Mouse (Mus musculus): Measurements from ENCODE around the gene Oaf.

DNA sequence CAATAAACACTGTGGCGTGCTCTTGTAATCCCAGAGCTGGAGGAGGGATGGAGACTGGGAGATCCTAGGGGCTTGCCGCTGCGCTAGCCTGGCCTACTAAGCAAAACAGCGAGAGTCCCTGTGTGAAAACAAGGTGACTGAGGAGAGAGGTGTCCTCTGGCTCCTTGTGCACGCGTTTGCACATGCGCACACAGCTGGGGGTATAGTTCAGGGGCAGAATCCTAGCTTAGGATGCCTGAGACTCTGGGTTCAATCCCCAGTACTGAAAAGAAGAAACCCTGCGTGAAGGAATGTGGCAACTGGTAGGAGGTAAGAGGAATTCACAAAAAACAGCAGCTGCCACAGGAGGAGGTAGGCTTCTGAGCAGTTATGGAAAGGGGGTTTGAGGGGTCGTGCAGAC is 45.7 kb downstream of the Oaf start:
- TF ChIP-seq POLR2A (IDR thresholded peaks at IDR 0.05; ENCODE audit: low read depth, low read length) (no peak), CTCF (IDR thresholded peaks at IDR 0.05; ENCODE audit: extremely low read depth, insufficient read length, insufficient replicate concordance, low read depth, low read length) (no peak)
